Mouse (Mus musculus) kidney, embryonic 14.5 days (tissue): ENCODE measurements around the gene Ubqln1. TPM values are rescaled to one million over a fixed set of nuclear protein-coding genes. Genes with fewer than 3 reads are reported as not detected.

ENCODE experiments used
- ATAC-seq: fragments of 200-750 bp; cut with Nextera tagmentation; 2 replicates; pipeline ENCODE4 v1.8.0; 2017; ENCODE audit warnings: moderate number of reproducible peaks, mild to moderate bottlenecking, moderate TSS enrichment, moderate library complexity; ENCODE audit not compliant: low FRiP score, low TSS enrichment
- H3K27ac ChIP-seq: fragments of 300-500 bp; sonication (generic); 2 replicates; pipeline ENCODE4 v1.5.1; 2014; ENCODE audit warnings: low read depth, mild to moderate bottlenecking, low read length, moderate library complexity, mixed read lengths
- H3K27me3 ChIP-seq: fragments of 300-500 bp; sonication (generic); 2 replicates; pipeline ENCODE4 v1.6.1; 2014; ENCODE audit warnings: mild to moderate bottlenecking, low read length; ENCODE audit not compliant: control insufficient read depth, insufficient read depth
- H3K36me3 ChIP-seq: fragments of 300-500 bp; sonication (generic); 2 replicates; pipeline ENCODE4 v1.6.1; 2014; ENCODE audit warnings: low read length, mixed read lengths; ENCODE audit not compliant: control insufficient read depth, insufficient read depth
- H3K4me1 ChIP-seq: fragments of 300-500 bp; sonication (generic); 2 replicates; pipeline ENCODE4 v1.6.1; 2014; ENCODE audit warnings: low read length, mixed read lengths; ENCODE audit not compliant: control insufficient read depth, insufficient read depth
- H3K4me2 ChIP-seq: fragments of 300-500 bp; sonication (generic); replicated peaks from 2 replicates; pipeline ENCODE4 v1.6.1; 2014; ENCODE audit warnings: low read depth, mild to moderate bottlenecking, low read length
- H3K4me3 ChIP-seq: fragments of 300-500 bp; sonication (generic); 2 replicates; pipeline ENCODE4 v1.5.1; 2014; ENCODE audit warnings: mild to moderate bottlenecking, low read length
- H3K9ac ChIP-seq: fragments of 300-500 bp; sonication (generic); 2 replicates; pipeline ENCODE4 v1.6.1; 2014; ENCODE audit warnings: low read depth, mild to moderate bottlenecking, low read length, moderate library complexity
- H3K9me3 ChIP-seq: fragments of 300-500 bp; sonication (generic); 2 replicates; pipeline ENCODE4 v1.6.1; 2016; ENCODE audit warnings: low read length; ENCODE audit not compliant: control insufficient read depth
- WGBS: fragments of 180-500 bp; shearing (Covaris S2); extraction: QIAGEN DNeasy Blood & Tissue Kit; methylation state at CpG from one replicate; pipeline ENCODE4 v1.1.7; 2014; 5-methylcytosine and 5-hydroxymethylcytosine counted together
- polyA plus RNA-seq: library from polyadenylated mRNA; unstranded; fragments of >200 nt; fragmentation: Nextera tagmentation; extraction: Ambion mirVana; gene quantifications from 2 replicates; pipeline ENCODE4 v1.2.1, GENCODE M21; 2014

Ubqln1 gene
- 60.8 and 98.7 TPM in 2 replicates for polyA plus RNA-seq

DNA sequence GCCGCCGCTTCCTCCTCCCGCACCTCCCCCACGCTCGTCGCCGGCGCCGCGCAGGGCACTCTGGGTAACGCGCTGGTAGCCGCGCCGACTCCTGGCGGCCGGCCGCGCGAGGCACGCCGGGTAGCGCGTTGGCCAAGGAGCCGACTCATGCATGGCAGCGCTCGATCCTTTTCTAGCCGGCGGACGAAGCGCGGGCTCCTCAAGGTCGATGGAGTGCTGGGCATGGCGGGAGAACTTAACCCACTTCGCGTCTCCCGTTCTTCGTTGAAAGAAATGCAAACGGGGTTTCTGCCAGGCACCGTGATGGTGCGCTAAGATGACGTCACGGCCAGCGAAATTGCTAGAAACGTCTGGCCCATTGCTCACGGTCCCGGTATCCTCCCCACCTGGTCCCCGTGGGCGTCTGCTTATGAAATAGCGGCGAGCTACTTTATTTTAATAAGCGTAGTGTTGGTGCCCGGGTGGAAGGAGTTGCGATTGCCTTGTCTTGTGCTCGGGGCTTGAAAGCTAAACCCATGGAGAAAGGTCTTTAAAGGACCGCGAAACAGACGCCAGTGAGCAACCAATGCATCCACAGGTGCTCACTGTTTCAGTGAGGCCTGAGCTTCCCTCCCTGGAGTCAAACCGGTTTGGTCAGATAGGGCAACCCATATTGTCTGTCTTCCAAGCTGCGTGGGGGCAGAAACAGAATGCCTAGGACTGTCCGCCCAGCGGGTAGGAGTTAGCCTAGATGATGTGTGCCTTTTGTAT, at the start of gene Ubqln1:
Ubqln1 (minus strand) TSS at position 62 of the 750 bp plus-strand sequence.
- Histone ChIP-seq H3K27me3 (no peaks in the 10 kb centered on the region), H3K4me1 (peaks cover 26% of the 10 kb centered on the region), H3K4me3 (peak within 1 kb of the TSS; percentile 99), H3K9me3 (no peaks in the 10 kb centered on the region), H3K36me3 (no peaks in the 10 kb centered on the region), H3K4me2 (peak within 1 kb of the TSS; percentile 86), H3K27ac (peak within 1 kb of the TSS; percentile 80), H3K9ac (peak within 1 kb of the TSS; percentile 97)
- ATAC-seq, result peak; percentile 92
- 3% methylated on average over 58 of the region's 62 CpGs for WGBS

DNA sequence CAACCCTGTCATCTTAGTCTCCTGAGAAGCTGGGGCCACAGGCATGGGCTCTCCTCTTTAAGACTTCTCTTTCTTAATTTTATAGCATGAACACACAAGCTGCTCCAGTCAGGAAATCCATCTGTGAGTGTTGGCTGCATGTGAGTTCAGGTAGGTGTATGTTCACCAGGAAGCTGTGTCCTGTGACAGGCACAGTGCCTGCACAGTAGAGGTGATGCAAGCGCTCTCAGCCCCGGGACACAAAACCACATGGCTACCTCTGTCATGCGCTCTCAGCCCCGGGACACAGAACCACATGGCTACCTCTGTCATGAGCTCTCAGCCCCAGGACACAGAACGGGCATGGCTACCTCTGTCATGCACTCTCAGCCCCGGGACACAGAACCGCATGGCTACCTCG, 48.1 kb upstream of the Ubqln1 start:
- H3K4me3 ChIP-seq, result no peak overlapping the region
- no peak overlapping the region for H3K27ac ChIP-seq
- no peaks in the 10 kb centered on the region for H3K27me3 ChIP-seq
- peaks cover 15% of the 10 kb centered on the region for H3K36me3 ChIP-seq
- no peak for ATAC-seq
- no peaks in the 10 kb centered on the region for H3K4me1 ChIP-seq
- H3K9me3 ChIP-seq, result no peaks in the 10 kb centered on the region
- 87% methylated on average over 8 of the region's 8 CpGs for WGBS
- no peak overlapping the region for H3K9ac ChIP-seq
- no peak overlapping the region for H3K4me2 ChIP-seq

DNA sequence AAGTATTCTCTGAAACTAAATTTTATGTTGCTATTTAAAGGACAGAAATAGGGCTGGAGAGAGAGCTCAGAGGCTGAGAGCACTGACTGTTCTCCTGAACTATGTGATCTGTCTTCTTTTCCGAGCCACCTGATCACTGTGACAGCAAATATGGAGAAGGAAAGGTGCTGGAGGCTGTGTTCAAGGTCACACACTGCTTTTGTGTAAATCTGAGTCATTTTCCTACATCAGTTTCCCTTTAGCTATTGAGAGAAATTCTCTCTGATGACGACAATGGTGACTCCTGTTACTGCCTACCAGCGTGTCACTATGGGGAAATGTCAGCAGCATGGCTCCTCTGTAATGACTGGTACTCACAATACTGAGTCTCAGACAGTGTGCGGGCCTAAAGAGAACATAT, 46.2 kb upstream of the Ubqln1 start:
- H3K36me3 ChIP-seq, result peaks cover 19% of the 10 kb centered on the region
- ATAC-seq, result no peak
- no peaks in the 10 kb centered on the region for H3K27me3 ChIP-seq
- H3K4me3 ChIP-seq, result no peak overlapping the region
- H3K9ac ChIP-seq, result no peak overlapping the region
- H3K27ac ChIP-seq, result no peak overlapping the region
- no peaks in the 10 kb centered on the region for H3K4me1 ChIP-seq
- 90% methylated on average over 4 of the region's 4 CpGs for WGBS
- H3K9me3 ChIP-seq, result no peaks in the 10 kb centered on the region
- H3K4me2 ChIP-seq, result no peak overlapping the region

DNA sequence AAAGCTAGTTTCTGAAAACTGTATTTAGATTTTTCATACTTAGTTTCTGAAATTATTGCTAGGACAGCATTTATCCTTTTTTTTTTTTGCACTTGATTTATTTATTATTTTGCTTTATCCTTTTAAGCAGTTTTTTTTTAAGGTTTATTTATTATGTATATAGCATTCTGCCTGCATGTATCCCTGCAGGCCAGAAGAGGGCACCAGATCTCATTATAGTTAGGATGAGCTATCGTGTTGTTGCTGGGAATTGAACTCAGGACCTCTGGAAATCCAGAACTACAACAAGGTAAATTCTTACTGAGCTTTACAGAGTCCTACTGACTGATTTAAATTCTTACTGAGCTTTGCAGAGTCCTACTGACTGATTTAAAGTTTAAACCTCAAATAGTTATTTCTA, 37.8 kb upstream of the Ubqln1 start:
- Histone ChIP-seq H3K36me3 (peaks cover 13% of the 10 kb centered on the region; the same call in 1 of the 2 replicates), H3K4me2 (no peak overlapping the region), H3K4me1 (no peaks in the 10 kb centered on the region), H3K27ac (no peak overlapping the region), H3K9me3 (no peaks in the 10 kb centered on the region), H3K27me3 (no peaks in the 10 kb centered on the region), H3K4me3 (no peak overlapping the region), H3K9ac (no peak overlapping the region)
- ATAC-seq, result no peak
- 98% methylated on average over 1 of the region's 1 CpGs for WGBS

DNA sequence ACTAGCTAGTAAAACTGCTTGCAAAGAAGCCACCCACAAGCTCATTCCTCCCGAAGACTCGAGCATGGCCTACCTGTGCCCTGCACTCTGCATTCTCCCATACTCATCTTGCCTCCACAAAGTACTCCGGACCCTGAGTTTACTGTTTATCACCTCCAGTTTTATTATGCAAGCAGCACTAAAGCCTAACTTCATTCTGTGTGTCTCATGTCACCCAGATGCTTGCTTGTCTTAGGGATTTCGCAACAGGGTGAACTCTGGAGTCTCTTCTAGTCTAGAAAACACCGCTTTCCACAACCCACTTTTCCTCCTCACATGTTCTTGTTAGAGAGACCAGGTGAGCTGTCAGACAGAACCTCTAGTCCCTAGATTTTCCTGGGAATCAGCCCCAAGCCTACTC, 33.5 kb upstream of the Ubqln1 start:
- ATAC-seq, result no peak
- Histone ChIP-seq H3K9me3 (no peaks in the 10 kb centered on the region), H3K4me2 (no peak overlapping the region), H3K27me3 (no peaks in the 10 kb centered on the region), H3K4me3 (no peak overlapping the region), H3K9ac (no peak overlapping the region), H3K27ac (no peak overlapping the region), H3K4me1 (no peaks in the 10 kb centered on the region), H3K36me3 (peaks cover 7% of the 10 kb centered on the region; the same call in 1 of the 2 replicates)
- WGBS, result 91% methylated on average over 5 of the region's 5 CpGs

DNA sequence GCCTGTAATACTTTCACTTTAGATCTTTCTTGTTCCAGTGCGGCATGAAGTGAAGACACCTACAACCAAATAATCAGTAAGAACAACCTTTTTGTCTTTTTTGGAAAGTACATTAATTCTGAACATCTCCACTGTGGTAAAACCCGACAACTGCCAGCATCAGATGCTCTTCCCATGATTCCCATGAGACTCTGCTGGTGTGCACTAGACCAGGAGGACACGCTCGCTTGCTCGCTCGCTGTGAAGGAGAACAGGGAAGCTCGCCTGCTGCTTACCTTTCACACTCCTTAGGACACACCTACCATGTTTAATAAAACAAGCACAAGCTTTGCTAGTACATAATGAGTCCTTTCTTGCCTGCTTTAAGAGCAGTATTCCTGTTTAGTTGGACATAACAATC, 21.1 kb upstream of the Ubqln1 start:
- 87% methylated on average over 7 of the region's 7 CpGs for WGBS
- H3K27ac ChIP-seq, result no peak overlapping the region
- peaks cover 3% of the 10 kb centered on the region; the same call in 1 of the 2 replicates for H3K36me3 ChIP-seq

DNA sequence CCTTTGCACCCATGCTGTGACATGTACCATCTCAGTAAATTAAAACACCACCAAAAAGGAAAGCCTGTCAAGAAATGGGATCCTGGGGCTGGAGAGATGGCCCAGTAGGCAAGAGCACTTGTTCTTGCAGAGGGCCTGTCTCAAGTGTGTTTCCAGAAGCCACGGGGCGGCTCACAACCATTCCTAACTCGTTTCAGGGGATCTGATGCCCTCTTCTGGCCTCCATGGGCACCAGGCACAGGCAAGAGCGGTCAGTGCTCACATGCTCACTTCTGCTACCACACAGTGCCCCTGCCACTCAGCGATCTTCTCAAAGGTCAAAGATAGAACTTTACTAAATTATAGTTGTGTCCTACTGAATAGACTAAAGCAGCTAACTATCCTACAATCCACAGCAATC, 17.2 kb upstream of the Ubqln1 start:
- 54% methylated on average over 5 of the region's 5 CpGs for WGBS
- no peak for ATAC-seq
- H3K4me2 ChIP-seq, result no peak overlapping the region
- H3K27me3 ChIP-seq, result no peaks in the 10 kb centered on the region
- no peaks in the 10 kb centered on the region for H3K9me3 ChIP-seq
- no peak overlapping the region for H3K4me3 ChIP-seq
- H3K36me3 ChIP-seq, result no peaks in the 10 kb centered on the region
- H3K27ac ChIP-seq, result no peak overlapping the region
- H3K9ac ChIP-seq, result no peak overlapping the region
- H3K4me1 ChIP-seq, result no peaks in the 10 kb centered on the region

More for the DNA sequence above, 21.1 kb upstream of the Ubqln1 start:
- H3K27me3 ChIP-seq, result no peaks in the 10 kb centered on the region
- H3K9ac ChIP-seq, result no peak overlapping the region
- no peak overlapping the region for H3K4me2 ChIP-seq
- no peak for ATAC-seq
- H3K4me1 ChIP-seq, result no peaks in the 10 kb centered on the region
- H3K9me3 ChIP-seq, result no peaks in the 10 kb centered on the region
- no peak overlapping the region for H3K4me3 ChIP-seq

DNA sequence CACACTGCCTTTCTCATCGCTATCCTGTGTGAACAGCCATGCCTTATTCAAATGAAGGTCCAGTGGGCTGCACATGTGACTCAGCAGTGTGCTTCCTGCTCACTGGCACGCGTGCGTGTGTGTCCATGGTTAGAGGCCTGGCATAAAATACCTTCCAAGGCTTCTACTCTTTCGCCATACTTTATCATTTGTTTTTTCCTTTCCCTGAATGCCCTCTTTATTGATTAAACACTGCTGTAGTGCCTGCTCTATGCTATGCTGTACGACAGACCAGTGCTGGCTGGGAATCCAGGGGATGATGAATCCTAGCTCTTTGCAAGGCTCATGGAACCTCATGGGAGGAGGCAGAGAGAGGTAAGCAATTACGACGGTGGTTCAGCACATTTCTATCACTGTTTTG, 16.6 kb upstream of the Ubqln1 start:
- H3K27me3 ChIP-seq, result no peaks in the 10 kb centered on the region
- no peak overlapping the region for H3K4me2 ChIP-seq
- no peaks in the 10 kb centered on the region for H3K4me1 ChIP-seq
- H3K9ac ChIP-seq, result no peak overlapping the region
- no peaks in the 10 kb centered on the region for H3K36me3 ChIP-seq
- no peaks in the 10 kb centered on the region for H3K9me3 ChIP-seq
- no peak overlapping the region for H3K27ac ChIP-seq
- ATAC-seq, result no peak
- 90% methylated on average over 8 of the region's 8 CpGs for WGBS
- no peak overlapping the region for H3K4me3 ChIP-seq

DNA sequence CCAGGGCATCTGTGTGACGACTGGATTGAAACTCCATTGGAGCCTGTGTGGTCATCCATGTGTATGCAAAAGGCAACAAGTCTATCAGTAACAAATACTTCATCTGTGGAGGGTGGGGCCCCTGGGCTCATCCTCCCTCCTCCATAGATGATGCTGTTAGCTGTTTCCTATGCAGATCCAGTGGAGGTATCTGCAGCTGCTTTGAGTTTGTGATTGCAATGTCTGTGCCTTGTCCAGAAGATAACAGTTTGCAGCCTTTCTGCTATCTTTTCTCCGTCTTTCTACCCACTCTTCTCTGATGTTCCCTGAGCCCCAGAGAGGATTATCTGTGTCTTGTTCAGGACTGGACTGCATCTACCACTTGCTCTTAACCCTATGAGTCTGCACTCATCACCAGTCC, 13.2 kb upstream of the Ubqln1 start:
- Histone ChIP-seq H3K4me3 (no peak overlapping the region), H3K27ac (no peak overlapping the region), H3K4me2 (no peak overlapping the region), H3K36me3 (no peaks in the 10 kb centered on the region), H3K4me1 (no peaks in the 10 kb centered on the region), H3K9me3 (no peaks in the 10 kb centered on the region), H3K27me3 (no peaks in the 10 kb centered on the region), H3K9ac (no peak overlapping the region)
- 89% methylated on average over 2 of the region's 2 CpGs for WGBS
- ATAC-seq, result no peak
